Mouse (Mus musculus) cerebellum, postnatal 10 days (tissue): Measurements from ENCODE around the gene Nme3.
A peak's percentile ranks its signal among the peaks of the same experiment; 100 is the strongest.

ENCODE experiments used
- DNase-seq, 2 experiments: peaks; one replicate each; pipeline ENCODE4 v3.0.0; 2021; ENCODE audit warnings: mixed read lengths in 2 of 2

The Nme3 gene

DNA sequence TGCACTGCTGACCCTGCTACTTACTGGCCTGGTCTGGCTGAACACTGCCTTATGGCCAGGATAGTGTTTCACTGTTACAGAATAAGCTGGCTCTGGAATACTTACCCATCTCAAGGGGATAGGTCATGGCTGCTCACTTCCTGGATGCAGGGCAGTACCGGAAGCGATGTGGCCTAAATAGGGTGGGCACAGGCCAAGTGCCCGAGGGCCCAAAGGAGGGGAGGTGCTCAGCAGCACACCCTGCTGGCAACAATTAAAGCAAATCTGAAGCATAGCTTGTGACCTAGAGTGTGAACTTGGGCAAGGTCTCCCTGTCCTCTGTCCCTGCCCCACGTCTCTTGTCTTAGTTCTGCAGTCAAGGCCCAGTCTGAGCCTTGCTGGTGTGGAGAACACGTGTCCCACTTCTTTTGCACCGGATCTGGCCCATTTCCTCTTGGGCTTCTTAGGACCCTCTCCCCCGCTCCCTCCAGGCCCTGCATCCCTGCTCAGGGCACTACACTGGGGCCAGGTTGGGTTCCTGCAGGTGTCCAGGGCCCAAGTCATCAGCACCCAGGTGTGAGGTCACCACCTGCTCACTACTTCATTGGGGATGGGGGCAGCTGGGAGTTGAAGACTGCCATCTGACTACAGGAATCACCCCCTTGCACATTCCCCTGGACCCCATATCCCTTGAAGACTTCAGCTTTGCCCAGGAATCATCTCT is 14.4 kb upstream of the Nme3 start:
- DNase-seq = peak; percentile 64 to 70

DNA sequence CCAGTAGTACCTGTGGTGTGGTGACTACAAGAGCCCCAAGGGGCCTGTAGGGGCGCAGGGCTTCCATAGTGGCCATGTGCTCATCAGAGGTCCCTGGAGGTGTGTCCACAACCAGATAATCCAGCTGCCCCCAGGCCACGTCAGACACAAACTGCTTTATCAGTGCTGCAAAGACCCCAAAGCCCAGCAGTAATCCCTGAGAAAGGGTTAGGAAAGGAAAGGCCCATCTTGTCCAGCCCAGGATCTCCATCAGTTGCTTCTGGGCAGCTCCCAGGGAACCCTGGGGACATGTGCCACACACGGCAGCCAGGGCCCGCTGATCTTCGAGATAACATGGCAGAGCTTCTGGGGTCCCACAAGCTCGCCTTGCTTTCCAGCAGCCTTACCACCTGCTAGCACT is 11.9 kb upstream of the Nme3 start:
- DNase-seq = no peak

DNA sequence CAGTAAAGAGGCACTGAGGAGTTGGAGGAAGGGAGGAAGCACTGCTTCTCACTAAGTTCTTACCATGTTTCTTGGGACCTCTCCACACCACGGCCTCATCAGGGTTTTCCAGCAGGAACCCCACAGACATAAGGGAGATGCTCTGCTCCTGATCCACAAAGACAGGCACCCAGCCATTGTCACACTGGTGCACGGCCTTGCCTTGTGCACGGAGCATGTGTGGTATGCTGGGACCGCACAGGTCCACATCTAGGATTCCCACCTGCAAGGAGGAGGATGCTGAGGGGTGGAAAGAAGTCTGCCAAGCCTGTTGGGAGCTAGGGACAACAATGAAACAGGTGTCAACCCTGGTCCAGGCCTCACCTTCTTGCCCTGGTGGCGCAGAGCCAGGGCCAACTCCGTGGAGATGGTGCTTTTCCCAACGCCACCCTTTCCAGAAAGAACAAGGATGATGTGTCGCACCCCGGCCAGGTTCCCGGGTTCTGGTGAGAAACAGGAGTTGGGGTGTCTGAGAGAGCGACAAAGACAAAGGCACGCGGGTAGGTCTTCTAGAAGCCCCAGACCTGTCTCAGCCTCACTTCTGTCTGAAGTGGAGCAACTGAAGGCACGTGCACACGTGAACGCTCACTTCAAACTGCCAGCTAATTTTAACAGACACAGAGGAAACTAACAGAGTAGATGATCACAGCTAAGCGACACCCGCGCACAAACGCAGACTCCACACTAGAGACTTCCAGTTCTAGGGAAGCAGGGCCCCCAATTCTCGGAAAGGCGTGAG is 10.8 kb upstream of the Nme3 start:
- DNase-seq = peak in 1 of 2 experiments; percentile 43

DNA sequence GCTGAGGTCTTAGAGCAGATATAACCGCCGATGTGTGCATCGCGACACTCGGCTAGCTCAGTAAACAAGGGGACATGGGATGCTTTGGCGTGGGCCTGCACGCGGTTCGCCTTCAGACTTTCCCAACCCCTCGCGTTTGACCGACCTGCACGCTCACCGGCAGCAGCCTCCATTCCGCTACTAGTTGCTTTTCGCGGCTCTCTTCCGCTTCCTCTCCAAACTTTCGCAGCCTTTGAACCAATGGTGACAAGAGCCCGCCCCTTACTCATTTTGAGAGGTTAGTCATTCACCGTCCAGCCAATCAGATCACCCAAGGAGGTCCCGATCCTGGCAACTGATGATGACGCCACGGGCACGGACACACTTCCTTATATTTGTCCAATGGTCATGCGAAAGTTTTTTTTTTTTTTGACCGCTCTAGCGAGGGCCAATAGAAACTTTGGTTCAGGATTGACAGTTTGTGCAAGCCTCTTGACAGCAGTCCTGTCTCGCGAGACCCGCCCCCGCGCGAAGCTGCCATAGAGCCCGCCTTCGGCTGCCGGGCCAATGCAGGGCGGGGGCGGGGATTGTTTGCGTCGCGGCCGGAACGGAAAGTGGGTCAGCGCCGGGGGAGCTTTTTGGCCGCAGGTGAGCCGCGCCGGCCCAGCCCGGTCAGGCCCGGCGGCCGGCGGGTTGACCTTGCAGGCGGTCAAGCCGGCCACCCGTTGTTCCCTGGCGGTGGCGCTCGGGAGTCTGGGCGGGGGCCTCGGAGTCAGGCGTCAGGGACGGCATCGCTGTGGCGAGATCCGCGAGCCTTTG is 10.0 kb upstream of the Nme3 start, which contains the start of the genes Nubp2 and Spsb3:
Gene Nubp2, minus strand, starts transcription at position 216 of the 798 bp plus-strand sequence.
Gene Spsb3, plus strand, starts transcription at position 510 of the 798 bp plus-strand sequence.
- peak; percentile 99 to 100 for DNase-seq

DNA sequence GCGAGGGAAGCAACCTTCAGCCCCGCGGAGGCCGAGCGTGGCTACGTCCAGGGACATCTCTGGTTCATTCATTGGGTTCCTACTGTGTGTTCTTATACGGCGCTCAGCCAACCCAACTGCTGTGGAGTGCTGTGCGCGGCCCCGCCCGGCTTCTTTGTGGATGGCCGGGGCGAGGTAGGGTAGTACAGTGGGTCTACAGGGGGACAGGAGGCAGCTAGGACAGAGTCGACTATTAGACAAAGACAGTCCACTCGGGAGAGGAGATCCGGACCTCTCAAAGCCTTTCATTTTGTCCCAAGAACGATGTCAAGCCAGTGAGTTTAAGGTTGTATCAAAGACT is 9.4 kb upstream of the Nme3 start:
- DNase-seq = no peak

DNA sequence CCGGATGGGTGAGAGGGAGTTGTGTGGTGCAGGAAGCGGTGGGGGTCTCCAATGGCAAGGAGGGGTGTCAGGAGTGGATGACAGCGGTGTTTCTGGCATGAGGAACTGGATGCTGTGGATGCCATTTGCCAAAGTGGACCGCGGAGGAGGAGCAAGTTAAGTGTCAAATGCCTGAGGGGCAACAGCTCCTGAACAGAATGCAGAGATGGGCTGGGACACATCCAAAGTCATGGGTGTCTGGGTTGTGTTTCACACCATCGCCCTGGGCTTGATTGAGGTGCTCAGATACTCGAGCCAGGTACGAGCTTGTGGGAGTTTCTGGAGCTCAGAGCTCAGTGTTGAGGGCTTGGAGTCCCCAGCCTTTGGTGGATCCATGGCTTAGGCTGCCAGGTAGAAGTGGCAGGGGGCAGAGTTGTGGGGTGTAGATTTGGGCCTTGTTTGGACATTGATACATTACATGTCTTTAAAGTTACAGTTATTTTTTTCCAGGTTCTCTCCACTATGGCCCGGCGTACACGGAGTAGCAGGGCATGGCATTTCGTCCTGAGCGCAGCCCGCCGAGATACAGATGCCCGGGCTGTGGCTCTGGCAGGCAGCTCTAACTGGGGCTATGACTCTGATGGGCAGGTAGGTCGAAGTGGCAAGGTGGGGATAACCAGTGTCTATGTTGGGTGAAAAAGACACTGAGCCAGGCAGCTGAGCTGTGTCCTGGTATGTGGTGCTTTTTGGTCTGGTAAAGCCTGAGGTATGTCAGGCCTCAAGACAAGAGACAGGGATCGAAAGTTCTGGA is 8.8 kb upstream of the Nme3 start:
- peak; percentile 45 to 61 for DNase-seq

DNA sequence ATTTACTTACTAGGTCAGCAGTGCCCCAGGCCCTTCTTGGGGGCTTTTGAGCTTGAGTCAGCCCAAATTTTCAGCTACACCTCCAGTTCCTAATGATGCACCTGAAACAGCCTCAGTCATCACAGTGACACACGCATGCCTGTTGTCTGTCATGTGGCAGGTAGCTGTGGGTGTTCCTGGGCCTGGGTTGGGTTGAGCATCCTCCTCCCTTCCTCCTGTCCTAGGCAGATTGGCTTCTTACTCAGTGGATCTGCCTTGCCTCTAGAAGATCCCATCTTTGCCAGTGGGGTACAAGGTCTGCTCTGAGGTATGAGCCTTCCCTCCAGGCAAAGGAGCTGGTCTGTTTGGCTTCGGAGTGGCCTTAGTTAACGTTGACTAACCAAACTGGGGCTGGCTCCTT is 7.4 kb upstream of the Nme3 start:
- DNase-seq = no peak

DNA sequence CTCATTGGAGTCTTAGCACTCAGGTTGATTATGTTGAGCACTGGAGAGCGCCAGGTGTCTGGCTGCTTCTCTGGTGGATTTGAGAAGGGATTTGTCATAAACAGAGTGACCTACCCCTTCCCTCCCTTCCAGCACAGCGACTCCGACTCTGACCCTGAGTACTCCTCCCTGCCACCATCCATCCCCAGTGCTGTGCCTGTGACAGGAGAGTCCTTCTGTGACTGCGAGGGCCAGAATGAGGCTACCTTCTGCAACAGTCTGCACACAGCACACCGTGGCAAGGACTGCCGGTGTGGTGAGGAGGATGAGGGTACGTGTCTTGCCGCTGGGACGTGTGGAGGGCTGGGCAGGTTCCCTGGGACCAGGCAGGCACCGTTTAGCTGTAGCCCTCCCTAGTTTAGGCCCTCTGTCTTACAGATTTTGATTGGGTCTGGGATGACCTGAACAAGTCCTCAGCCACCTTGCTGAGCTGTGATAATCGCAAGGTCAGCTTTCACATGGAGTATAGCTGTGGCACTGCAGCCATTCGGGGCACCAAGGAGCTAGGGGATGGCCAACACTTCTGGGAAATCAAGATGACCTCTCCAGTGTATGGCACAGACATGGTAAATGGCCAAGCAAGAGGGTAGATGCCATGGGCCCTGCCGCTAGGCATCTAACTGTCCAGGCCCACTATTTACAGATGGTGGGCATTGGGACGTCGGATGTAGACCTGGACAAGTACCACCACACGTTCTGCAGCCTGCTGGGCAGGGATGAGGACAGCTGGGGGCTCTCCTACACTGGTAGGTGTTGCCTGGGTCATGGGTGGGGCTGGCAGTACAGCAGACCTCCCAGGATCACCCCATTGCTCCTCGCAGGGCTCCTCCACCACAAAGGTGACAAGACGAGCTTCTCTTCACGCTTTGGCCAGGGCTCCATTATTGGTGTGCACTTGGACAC is 5.9 kb upstream of the Nme3 start:
- no peak for DNase-seq

DNA sequence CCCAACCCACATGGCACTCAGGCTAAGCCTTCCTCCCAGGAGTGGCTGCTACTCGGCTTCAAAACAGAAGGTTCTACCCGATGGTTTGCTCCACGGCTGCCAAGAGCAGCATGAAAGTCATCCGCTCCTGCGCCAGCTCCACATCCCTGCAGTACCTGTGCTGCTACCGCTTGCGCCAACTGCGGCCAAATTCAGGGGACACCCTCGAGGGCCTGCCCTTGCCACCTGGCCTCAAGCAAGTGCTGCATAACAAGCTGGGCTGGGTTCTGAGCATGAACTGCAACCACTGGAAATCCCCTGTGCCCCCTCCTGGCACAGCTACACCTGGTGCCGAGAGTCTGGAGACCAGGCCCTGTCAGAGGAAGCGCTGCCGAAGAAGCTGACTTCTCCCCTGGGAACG is 5.0 kb upstream of the Nme3 start:
- DNase-seq = peak; percentile 53 to 57

DNA sequence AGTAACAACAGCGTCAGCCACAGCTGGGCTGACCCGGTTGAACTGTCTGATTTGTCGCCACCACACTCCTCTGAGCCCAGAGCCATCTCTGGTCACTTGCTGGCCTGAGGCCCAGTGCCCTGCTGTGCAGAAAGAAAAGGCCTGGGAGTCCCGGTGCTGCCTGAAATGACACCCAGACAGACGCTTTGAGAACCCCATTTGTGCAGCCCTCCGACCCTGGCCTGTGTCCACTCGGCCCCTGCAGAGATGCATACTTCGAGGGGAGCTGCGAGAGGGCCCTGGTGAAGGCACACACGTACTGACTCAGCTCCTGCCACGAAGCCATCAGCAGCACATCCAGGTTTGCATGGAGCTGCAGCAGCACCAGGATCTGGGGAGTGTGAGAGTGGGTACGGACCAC is 3.5 kb upstream of the Nme3 start:
- DNase-seq = peak in 1 of 2 experiments; percentile 48

DNA sequence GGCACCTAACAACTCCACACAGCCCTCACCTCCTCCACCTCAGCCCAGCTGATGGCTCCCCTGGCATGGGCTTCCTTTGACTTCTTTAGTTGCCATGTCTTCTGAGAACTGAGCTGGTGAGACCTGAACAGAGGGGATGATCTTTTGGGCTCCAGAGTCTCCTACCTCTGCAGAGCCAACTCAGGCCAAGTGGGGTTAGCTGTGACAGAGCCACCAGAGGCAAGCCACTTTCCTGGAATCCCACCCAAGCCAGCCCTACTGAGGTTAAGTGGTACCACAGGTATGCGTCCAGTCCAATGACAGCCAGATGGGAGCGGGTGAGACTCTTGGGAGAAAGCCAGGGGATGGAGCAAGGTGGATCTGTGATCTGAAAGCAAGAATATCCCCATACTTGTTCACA is 3.0 kb upstream of the Nme3 start:
- DNase-seq = no peak

DNA sequence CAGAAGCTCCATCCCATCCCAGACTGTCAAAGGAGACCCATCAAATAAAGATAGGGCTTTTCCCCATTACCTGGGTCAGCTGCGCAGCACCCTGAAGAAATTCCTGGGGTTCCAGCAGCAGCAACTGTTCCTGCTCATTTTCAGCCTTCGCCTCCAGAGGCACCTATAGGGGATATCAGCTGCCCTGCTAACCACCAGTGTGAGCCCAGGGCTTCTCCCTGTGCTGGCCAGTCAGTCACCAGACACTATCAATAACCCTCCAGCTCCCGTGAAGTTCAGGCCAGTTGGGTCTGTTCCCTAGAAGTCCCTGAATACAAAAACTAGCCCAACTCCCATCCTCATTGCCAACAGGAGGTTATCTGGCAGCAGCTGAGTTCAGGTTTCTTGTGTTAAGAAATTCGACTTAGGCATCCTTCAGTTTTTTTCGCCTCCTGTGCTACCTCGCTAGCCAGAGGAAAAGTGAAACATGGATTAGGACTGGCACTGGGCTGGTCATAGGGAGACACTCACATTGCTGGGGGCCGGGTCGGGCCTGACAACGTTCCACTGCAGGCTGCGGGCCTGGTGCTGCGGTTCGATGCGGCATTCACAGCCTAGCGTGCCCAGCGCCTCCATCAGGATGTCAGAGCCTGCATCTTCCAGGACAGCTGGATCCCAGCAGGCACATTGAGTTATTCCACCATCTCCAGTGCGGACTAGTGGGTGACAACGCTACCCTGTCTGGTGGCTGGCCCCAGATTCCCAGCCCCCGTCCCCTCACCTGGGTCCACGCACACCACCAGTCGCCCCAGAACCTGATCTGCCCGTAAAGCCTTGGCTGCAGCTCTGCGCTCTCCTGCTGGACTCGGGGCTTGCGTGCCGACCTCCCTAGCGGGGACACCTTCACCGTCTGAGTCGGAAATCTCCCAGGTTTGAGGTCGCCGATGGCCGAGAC is 2.0 kb upstream of the Nme3 start:
- DNase-seq = peak in 1 of 2 experiments; percentile 43

DNA sequence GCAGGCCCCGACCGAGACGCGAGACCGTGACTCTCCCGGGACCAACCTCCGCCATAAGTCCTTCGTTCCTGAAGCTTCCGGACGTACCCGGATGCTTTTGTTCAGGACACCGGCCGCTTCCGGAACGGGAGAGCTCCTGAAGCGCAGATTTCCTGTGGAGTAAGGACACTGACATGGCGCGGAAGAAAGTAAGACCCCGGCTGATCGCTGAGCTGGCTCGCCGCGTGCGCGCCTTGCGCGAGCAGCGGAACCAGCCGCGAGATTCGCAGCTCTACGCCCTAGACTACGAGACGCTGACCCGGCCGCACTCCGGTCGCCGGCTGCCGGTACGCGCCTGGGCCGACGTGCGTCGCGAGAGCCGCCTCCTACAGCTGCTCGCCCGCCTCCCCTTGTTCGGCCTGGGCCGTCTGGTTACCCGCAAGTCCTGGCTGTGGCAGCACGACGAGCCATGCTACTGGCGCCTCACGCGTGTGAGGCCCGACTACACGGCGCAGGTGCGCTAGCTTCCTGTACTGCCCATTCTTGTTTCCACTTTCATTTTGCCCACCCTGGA is 1.2 kb upstream of the Nme3 start, which contains the start of the genes Eme2 and Mrps34:
Gene Eme2, minus strand, starts transcription at position 93 of the 553 bp plus-strand sequence.
Gene Mrps34, plus strand, starts transcription at position 122 of the 553 bp plus-strand sequence.
- peak; percentile 89 to 90 for DNase-seq

DNA sequence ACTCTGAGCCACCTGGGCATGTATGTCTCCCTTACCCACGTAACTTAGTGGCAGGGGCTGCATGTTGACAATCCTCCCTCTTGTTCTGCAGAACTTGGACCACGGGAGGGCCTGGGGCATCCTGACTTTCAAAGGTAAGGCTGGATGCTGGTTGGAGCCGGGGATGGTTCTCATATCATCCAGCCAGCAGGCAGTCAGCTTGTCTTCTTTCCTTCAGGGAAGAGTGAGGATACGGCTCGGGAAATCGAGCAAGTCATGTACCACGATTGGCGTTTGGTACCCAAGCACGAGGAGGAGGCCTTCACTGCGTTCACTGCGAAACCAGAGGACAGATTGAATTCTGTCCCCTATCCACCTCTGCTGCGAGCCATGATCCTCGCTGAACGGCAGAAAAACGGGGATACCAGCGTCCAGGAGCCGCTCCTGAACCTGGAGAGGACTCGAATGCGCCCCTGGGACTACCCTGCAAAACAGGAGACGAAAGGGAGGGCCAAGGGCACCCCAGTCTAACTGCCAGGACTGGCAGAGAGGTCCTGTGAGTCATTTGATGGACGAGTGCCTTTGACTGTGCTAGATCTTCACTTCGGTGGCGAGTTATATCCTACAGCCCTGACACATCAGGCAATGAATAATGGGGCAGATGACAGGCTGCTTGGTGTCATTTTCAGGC is 594 bp upstream of the Nme3 start:
- peak; percentile 37 to 48 for DNase-seq

DNA sequence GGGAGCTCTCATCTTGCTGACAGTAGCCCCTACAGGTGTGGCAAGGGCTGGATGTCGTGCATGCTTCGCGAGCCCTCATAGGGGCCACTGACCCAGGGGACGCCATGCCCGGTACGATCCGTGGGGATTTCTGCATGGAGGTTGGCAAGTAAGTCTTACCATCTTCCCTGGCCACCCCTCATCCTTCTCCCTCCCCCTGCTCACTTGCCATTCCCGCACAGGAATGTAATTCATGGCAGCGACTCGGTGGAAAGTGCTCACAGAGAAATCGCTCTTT is 631 bp downstream of the Nme3 start:
- DNase-seq = peak in 1 of 2 experiments; percentile 48

DNA sequence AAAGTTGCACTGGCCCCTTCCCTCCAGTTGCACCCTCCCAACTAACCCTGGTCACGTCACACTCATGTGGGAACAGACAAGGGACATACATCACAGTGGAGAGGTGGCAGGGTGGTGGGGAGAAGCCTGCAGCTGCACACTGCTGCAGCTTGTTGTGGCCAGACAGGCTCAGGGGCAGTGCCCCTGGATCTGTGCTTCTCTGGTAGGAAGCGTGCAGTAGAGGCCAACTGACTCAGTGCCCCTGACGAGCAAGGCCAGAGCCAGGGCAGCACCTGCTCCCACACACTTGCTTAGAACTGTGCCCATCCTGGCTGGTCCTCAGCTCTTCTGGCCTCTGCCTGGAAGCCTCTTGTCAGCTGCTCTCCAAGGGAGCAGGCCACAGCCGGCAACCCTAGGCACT is 1.3 kb downstream of the Nme3 start:
- DNase-seq = no peak

DNA sequence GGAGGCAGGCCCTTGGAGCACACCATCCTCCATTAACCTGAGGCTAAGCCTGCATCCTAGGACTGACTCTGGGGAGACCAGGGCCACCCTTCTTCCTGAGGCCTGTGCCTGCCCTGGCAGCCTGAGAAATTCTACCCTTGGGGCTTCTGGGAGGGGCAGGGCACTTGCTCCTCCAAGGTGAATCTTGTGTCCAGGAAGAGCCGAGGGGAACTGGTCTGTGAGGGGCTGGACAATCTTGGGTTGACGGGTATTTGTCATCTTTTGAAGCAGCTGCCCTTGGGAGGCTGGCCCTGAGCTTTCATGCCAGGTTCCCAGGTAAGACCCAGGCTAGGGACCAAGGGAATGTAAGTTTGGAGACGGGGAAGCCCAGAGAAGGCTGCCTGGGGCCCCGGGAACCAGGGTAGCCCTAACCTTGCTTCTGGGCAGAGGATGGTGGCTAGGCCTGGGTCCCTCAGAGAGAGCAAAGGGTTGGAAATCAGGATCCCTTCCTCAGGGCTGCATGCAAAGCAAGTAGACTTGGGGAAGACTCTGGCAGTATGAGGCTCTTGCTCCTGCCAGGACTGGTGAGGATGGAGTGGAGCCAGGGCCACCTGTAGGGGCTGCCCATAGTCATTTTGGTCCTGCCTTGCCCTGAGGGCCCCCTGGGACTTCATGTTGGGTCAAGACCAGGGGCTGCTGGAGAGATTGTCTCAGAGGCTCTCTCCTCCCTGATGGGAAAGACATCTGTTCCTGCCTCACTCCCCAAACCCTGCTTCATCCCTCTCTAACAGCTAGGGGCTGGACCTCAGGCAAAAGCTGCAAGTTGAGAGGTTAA is 1.9 kb downstream of the Nme3 start:
- DNase-seq = peak in 1 of 2 experiments; percentile 57

DNA sequence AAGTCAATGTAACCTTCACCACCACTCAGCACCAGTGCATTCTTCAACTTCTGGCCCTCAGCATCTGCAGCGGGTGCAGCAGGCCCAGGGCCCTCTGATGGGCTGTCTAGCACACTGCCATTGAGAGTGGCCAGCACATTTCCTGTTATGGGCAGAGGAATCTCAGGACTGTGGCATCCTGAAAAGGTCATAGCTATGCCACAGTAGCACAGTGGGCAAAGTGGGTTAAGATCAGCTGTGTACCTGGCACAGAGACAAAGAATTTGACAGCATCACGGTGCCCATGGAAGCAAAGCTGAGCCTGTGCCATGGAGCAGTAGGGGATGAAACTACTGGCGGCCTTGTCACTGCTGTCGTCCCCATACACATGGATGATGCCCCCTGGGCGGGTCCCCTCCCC is 2.9 kb downstream of the Nme3 start:
- DNase-seq = no peak

DNA sequence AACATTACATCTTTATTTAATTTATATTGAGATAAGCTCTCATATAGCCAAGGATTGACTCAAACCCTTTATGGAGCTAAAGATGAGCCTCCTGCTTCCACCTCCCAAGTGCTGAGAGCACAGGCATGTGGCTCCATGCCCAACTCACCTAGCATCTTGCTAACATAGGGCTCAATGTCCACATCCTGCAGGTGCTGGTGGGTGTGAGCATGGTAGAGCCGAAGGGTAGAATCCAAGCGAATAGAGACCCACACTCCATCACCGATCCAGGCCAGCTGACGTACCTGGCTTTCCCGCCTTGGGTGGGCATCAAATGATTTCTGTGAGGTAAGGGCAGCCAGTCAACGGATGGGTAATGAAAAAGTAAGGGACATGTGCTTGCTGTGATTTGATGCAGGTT is 3.7 kb downstream of the Nme3 start:
- no peak for DNase-seq
